Mouse (Mus musculus): ENCODE measurements at regions not wholly inside any gene's neighbourhood (a gene's known extent, or its start where the extent isn't known, plus 50 kb on each side); places are given as distances from the start of the nearest gene placed in this dataset.

GRCm38 (mm10) chr13:35607710-35608109 lies 51.9 kb upstream of the Cdyl start:
- TF ChIP-seq CTCF (conservative IDR thresholded peaks at IDR 0.05; ENCODE audit: insufficient read depth, insufficient read length, low read depth, low read length) (no peak), POLR2A (IDR thresholded peaks at IDR 0.05; ENCODE audit: low read depth, low read length) (no peak)
